Mouse (Mus musculus) heart, postnatal 0 days (tissue): ENCODE results near the gene Cnpy2.

Experiments used
- CTCF ChIP-seq: IDR thresholded peaks from 2 replicates; pipeline ENCODE4 v1.5.1; 2016; ENCODE audit warnings: antibody characterized with exemption, control low read depth, low read depth
- EP300 ChIP-seq: IDR thresholded peaks from 2 replicates; pipeline ENCODE4 v1.6.1; 2016; ENCODE audit warnings: antibody characterized with exemption, low read depth

DNA sequence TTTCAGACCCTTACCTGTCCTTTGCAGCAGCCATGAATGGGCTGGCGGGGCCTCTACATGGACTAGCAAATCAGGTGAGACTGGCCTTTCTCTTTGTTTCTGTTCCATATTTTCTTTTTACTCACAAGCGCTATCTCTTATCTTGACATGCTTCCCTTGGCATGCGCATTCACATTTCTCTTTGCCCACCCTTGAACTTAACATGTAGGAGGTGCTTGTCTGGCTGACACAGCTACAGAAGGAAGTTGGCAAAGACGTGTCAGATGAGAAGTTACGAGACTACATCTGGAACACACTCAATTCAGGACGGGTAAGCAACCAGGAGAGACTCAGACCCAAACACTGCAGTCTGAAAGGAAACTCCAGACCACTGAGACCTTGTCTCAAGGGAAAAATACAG, 37.0 kb downstream of the Cnpy2 start:
- TF ChIP-seq CTCF (no peak), EP300 (no peak)
